Mouse (Mus musculus) heart, postnatal 14 days (tissue): ENCODE data around the gene Smyd3. TPM values are rescaled to one million over a fixed set of nuclear protein-coding genes. Genes with fewer than 3 reads are reported as not detected.

Experiments used
- DNase-seq, 2 experiments: peaks; one replicate each; pipeline ENCODE4 v3.0.0; 2021 to 2022
- intact Hi-C: fragments of 180-260 bp; cut with DNase I; formaldehyde crosslinking; loops from one replicate; pipeline ENCODE4 v1.15.1; 2025
- total RNA-seq, 2 experiments: library from RNA; stranded (reverse); gene quantifications; 2 replicates each; pipeline ENCODE4 v1.2.3; 2021

Gene Smyd3
- total RNA-seq, 2 experiments from 2014 or later = 5.9 to 9.3 TPM

DNA sequence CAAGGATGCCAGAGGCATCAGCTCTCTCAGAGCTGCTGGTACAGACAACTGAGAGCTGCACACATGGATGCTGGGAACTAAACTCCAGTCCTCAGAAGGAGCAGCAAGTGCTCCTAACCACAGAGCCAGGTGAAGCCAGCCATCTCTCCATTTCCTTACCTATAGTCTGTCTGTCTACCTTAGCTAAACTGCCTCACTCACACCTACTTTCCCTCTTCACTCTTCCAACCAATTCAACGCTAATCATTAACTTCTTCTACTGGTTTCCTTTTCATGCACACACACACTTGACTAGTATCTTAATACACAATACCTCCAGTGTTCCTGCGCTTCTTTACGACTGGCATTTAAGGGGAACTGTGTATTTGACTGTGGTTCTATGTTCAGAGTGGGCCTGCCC, 22.0 kb upstream of the Smyd3 start:
- DNase-seq = no peak
- intact Hi-C loops = loop anchor here (5.0 kb wide), 1 partner anchor 38 kb away; no protein-coding TSS in a partner anchor

DNA sequence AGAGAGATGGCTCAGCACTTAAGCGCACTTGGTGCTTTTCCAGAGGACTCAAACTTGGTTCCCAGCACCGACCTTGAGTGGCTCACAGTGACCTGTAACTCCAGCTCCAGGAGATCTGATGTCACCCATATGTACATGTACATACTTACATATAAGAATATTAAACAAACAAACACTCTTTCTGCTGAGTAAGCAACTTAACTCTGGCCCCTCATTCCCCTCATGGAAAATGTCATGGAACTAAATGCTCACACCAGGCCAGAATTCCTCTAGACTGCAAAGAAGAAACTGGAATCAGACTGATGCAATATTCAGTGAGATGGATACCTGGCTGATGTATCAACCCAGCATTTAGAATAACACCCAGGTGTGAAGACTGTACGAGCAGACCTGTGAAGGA, 21.2 kb upstream of the Smyd3 start:
- intact Hi-C loops = loop anchor here (5.0 kb wide), 1 partner anchor 37 kb away; no protein-coding TSS in a partner anchor
- no peak for DNase-seq

DNA sequence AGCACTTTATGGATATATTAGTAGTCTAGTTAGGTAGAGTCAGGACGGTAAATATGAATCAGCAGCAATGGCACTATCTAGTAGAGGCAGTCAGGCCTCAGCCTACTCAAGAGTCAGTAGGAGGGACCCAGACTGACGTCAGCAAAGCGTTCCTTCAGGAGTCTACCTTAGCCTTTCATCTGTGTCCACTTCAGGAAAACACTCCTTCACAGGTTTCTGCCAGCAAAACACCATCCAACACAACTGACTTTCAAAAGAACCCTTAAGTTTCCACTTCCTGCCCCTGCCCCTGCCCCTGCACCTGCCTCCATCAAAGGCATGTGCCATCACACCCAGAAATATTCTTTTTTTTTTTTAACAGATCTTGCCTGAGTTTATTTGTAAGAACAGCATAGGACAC, 2.1 kb upstream of the Smyd3 start:
- intact Hi-C loops = no loop called here
- DNase-seq = no peak

DNA sequence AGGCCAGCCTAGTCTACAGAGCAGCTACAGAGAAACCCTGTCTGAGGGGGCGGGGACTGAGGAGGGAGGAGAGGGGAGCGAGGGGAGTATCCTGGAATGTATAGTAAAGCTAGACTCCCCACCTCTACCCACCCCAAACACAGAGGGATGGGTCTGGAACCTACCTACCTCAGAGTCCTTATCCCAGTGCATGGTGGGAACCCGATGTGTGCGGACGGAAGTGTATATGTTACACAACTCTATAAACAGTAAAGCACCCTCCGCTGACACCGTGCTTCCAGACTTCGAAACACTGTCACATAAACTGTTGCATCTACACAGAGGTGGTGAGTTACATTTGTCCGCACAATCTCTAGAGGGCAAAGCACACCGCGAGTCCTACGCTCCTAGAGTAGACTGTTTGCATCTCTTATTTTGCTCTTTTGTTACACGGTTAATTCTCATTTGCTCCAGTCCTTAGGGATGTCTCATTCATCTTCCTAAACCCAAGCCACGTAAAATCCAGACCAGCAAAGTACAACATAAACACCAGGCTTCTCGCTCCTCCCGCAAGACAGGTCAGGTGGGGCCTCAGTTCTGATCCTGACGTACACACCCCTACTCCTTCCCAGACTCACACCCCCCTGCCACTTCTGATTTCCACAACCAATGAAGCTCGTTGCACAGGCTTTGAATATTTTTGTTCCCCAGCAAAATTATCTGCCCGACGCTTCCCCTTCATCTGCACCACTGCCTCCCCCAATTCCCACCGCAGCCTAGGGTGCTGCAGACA, 714 bp downstream of the Smyd3 start:
- intact Hi-C loops = no loop called here
- peak in 1 of 2 experiments; percentile 12 for DNase-seq

DNA sequence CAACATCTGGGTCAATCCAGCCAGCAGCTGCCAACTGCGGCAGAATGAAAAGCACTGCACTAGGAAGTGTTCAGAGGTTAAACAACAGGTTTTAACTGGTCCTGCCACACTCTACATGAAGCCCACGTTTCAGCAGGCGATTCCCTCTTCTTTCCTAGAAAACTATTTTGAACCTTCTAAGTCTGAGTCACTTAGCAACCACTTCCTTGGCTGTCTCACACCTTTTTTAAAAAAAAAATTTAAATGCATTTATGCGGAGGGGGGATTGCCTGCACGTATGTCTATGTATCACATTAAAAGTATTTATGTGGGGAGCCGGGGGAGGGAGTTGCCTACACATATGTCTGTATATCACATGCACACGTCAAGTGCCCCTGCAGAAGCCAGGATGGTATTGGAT, 5.9 kb downstream of the Smyd3 start:
- intact Hi-C loops = no loop called here
- no peak for DNase-seq

DNA sequence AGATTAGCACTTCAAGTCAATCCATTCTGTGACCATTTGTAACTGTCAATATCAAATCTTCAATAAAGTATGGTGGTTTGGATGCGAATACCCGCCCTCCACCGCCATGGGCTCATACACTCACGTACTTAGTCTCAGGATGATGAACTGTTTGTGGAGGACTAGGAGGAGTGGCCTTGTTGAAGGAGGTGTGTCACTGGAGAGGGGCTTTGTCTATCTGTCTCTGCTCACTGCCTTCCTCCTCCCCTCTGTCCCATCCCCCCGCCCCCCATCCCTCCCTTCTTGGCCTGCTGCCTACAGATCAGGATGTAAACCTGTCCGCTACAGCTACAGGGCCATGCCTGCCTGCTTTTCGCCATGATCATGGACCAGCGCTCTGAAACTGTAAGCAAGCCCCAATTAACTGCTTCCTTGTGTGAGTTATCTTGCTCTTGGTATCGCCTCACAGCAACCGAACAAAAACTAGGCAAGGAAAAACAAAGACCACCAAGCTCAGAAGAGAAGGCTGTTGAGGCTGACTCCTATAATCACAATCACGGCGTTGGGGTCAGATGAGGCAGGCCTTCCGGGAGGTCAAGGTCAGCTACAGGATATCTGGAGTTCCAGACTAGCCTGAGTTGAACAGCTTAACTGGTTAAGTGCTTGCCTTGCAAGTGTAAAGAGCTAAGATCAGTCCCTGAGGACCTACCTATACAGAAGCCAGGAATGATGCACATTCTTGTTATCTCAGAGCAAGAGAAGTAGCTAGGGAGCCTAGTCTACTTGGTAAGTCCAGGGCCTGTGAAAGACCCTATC, 7.1 kb downstream of the Smyd3 start:
- no peak for DNase-seq
- intact Hi-C loops = no loop called here

DNA sequence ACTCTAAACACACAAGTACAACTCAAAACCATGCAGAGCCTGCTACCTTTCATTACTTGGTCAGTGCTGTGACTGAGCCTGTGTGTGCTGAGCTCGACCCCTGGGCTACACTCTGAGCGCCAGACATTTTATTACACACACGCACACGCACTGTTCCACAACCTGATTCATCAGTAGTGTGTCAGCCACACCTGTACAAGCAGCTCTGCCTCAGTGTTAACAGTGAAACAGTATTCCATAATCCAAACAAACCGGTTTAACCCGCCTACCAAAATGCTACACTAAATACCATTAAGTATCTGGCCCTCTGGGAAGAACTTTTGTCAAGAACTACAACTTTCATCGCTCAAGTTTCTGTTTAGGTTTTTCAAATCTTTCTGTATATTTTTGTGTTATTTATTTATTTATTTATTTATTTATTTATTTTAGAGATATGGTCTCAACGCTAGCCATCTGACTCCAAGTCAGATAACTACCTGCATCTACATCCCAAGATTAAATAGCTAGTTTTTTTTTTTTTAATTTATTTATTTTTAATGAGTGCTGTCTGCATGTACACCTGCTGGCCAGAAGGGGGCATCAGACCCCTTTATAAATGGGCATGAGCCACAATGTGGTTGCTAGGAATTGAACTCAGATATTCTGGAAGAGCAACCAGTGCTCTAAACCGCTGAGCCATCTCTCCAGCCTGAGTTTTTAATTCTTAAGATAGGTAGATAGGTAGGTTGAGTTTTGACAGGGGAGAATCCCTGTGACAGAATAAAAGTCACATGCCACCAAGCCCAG, 11.1 kb downstream of the Smyd3 start:
- DNase-seq = peak; percentile 29 to 44
- intact Hi-C loops = loop anchor here (10.0 kb wide), 1 partner anchor 338 kb away; no protein-coding TSS in a partner anchor

DNA sequence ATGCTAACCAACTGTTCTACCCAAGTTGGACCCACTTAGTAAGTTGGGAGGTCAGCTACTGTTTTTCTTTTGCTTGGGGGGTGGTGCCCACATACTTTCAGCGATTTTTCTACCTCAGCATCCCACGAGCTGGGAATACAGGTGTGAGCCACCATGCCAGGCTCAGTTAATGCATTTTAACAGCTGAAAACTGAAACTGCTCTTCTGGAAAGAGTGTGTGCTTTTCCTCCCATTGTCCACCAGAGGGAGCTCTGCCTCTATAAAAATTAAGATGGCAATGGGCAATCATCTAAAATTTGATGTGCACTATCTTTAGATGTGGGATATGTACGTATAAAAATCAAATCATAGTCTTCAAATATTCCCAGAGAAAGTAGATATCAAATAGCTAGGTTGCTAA, 15.3 kb downstream of the Smyd3 start:
- DNase-seq = peak in 1 of 2 experiments; percentile 21
- intact Hi-C loops = loop anchor here (2.0 to 10.0 kb wide), 4 partner anchors 35 to 342 kb away; no protein-coding TSS in a partner anchor

DNA sequence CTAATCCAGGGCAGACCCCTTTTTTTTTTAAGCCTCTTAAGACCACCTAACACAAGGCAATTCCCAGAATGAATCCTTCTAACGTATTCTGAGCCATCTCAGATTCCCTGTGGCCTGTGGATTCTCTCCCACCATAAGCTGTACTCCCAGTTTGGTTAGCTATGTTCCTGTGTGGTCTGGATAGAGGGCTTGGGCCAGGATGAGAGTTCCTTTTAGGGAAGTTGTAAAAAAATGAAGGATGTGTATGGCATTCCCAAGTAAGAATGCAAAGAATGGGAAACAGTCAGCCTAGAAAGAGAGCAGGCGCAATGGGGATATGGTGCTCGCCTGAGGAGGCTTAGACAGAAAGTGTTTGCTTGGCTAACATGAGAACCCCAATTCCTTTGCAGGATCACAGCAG, 18.6 kb downstream of the Smyd3 start:
- DNase-seq = no peak
- intact Hi-C loops = no loop called here

DNA sequence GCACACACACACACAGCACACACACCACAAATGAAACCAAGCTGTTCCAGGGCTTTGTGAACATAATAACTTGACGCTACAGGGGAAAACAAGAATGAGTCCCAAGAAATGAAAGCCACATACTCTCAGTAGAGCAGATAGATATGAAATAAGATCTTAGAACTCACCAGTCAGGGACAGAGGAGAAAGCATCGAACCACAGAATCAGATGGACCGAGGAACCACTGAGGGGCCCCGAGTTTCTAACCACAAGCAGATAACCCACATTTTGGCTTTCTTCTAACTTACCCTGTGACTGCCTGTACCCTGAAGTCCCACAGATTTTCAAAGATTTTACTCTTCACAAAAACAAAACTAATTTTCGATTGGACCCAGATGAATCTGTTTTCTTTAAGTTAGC, 24.9 kb downstream of the Smyd3 start:
- DNase-seq = no peak
- intact Hi-C loops = no loop called here

DNA sequence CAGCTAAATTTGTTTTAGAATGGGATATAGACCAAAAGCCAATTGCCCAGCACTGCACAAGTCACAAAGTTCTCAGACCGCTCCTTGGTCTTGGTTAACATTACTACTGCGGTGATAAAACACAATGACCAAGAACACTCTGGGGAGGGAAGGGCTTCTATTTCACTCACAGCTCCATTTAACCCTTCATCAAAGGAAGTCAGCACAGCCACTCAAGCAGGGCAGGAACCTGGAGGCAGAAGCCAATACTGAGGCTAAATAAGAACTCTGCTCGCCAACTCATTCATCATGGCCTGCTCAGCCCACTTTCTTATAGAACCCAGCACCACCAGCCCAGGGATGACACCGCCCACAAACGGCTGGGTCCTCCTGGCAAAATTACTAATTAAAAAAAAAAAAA, 29.3 kb downstream of the Smyd3 start:
- intact Hi-C loops = no loop called here
- DNase-seq = no peak

DNA sequence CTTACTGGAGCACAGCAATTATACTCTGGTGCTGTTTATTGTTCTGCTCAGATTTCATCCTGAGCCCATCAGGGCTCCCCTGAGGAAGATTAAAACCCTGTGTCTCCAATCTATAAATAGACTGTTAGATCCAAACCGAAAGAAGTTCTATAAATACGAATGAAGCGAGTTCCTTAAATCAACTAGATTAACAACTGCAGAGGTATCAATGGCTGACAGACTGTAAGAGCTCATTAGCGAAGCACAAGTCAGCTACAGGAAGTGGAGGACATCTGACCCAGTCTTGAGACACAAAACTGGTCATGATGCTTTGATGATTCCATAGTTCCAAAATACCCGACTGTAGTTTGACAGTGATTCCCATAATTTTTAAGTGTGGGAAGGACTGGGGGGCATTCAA, 29.9 kb downstream of the Smyd3 start:
- intact Hi-C loops = no loop called here
- DNase-seq = no peak

DNA sequence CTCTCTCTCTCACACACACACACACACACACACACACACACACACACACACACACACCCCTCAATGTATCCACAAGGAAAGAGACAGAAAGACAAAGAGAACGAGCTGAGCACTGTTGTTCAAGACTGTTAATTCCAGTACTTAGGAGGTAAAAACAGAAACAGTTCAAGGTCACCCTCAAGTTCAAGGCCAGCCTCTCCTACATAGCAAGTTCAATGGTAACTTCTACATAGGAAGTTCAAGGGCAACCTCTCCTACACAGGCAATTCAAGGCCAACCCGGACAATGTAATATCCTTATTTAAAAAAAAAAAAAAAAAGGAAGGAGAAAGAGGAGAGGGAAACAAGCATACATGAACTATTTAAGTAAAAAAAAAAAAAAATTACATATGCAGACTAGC, 30.6 kb downstream of the Smyd3 start:
- DNase-seq = no peak
- intact Hi-C loops = no loop called here

DNA sequence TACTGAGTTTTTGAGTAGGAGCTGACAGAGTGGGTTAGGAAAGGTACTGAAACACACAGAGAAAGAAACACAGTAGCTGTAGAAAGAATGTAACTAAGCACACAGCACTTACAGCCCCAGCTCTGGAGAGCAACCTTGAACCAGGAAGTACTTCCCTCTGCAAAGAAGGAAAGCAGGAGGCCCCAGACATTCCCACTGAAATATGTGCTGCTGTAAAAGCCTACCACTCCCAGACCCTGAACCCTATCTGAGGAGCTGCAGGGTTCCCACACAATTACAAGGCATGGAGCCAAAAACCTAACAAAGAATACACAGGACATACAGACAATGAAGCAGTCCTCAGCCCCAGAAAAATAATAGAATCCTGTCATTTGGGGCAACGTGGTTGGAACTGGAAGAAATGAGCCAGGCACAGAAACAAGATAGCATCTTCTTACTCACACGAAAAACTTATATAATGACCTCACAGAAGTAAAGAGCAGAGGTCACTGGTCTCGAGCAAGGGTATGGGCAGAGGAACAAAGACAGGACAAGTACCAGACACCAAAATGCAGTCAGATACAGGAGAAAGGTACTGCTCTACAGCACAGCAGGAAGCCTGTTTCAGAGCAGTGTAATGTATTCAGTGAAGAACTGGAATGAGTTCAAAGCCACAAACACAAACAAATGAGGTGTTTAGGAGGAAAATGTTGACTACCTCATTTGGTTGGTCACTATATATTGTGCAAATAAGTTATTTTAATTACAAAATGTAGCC, 31.9 kb downstream of the Smyd3 start:
- intact Hi-C loops = no loop called here
- no peak for DNase-seq

DNA sequence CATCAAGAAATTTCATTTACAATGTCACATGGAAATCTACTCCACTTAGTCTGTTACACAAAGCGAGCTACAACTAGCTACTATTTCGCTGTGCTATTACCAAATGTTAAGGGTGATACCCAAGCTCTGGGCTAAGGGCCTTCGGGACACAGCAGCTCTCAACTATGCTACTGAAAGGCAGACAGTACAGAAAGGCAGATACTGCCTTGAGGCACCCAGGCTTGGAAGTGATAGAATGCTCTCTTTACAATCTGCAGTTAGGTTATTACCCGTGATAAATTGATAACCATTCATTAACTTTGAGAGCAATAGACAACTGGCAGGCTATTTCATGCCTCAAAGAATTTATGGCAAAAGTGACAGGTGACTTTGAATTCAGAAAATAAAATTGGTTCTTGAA, 37.0 kb downstream of the Smyd3 start:
- DNase-seq = no peak
- intact Hi-C loops = no loop called here

DNA sequence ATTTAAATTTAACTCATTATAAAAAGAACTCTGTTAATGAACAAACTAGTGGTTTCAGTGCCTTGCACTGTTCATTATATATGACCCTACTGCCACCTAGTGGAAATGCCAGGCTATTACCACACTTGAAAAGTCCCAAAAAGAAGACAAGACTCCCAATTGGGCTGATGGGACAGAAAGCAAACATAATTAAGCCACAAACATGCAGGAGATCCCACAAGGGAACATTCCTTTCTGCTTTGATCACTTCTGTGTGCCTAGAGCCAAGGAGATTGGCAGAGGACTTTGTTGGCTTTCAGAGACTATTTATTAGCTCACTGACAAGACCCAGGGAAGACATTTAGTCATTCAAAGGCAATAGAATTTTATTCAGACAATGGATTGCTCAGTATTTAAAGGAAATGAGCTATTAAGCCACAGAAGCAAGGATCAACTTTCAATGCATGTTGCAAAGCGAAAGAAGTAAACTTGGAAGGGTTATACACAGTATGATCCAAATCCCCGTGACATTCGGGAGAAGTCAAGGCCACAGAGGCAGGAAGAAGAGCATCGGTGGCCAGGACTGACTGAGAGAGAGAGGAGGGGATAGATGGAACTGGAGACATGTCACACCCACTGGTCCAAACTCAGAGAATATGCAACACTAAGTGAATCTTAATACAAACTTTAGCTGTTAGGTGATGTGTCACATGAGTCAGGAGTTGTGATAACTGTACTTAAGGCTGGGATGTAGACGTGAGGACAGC, 40.5 kb downstream of the Smyd3 start:
- peak; percentile 24 to 67 for DNase-seq
- intact Hi-C loops = loop anchor here (2.0 to 10.0 kb wide), 6 partner anchors 160 to 1010 kb away; no protein-coding TSS in a partner anchor

DNA sequence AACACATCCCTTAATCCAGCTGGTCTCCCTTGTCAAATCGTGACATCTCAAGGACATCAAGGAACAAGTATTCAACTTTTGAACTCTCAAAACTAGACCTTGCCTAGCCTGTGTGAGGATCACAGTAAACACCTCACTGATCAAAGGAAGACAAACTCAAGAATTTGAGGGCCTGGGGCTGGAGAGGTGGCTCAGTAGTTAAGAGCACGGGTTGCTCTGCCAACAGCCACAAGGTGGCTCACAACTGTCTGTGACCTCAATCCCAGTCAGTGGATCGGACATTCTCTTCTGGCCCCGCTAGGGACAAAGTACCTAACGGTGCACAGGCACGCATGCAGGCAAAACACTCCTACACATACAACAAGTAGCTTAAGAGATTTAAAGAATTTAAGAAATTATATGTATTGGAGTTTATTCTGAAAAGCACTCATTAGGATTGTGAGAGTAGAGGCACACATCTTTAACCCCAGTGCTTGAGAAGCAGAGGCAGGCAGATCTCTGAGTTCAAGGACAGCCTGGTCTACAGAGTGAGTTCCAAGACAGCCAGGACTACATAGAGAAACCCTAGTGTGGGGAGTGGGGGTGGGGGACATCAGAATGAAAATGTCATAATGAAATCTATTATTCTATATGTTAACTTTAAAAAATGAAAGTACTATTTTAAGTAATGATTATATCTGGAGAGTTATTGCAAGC, 41.2 kb downstream of the Smyd3 start:
- intact Hi-C loops = loop anchor here (2.0 to 10.0 kb wide), 6 partner anchors 159 to 1009 kb away; no protein-coding TSS in a partner anchor
- peak in 1 of 2 experiments; percentile 10 for DNase-seq

DNA sequence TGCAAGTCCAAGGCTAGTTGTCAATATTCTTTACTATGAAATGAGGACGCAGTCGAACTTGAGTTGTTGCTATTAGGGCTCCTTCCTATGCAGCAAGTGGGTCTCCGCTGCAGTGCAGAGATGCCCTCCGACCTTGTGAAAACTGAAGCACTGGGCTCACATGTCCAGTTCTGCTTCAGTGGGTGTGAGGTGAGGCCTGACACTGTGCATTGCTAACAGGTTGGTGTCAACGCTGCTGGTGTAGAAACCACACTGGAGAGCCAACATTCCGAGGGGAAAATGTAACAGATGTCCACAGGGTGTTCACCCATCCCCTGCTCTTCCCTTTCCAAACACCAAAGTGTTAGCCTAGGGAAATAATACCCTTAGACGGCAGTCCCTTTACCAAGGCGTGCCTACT, 43.1 kb downstream of the Smyd3 start:
- intact Hi-C loops = loop anchor here (5.0 to 10.0 kb wide), 4 partner anchors 157 to 1007 kb away; no protein-coding TSS in a partner anchor

More for the DNA sequence above, 43.1 kb downstream of the Smyd3 start:
- no peak for DNase-seq
